Mouse (Mus musculus) liver, postnatal 0 days (tissue): ENCODE data around the gene Rbbp8nl.

Source experiments
- CTCF ChIP-seq: sonication (generic); IDR thresholded peaks from 2 replicates; pipeline ENCODE4 v1.5.1; 2016; ENCODE audit warnings: antibody characterized with exemption, low read depth
- EP300 ChIP-seq: IDR thresholded peaks from 2 replicates; pipeline ENCODE4 v1.6.1; 2016; ENCODE audit warnings: antibody characterized with exemption, low read depth, mild to moderate bottlenecking

- TF ChIP-seq CTCF (no peak), EP300 (no peak)
These were observed 61.6 kb downstream of the Rbbp8nl start for GRCm38 (mm10) chr2:180228060-180228458.
